ENCODE assay signal across 15 mouse cellular contexts in genomic region chr19:26068553-26068952, GRCm38 (mm10).
"Had no signal": no experiment of that assay in that cellular context is flagged by ENCODE, and none has a peak within 500 bp of the region (broad histone marks: within the 10 kb centered on the region; RNA-seq: fewer than 3 reads in every experiment).

No protein-coding gene starts in this region.

- ATAC-seq: liver, postnatal 0 days; lung, postnatal 0 days had no signal

- H3K4me1 ChIP-seq: limb, embryonic 15.5 days had no signal

- H3K27ac ChIP-seq: limb, embryonic 12.5 days; limb, embryonic 15.5 days; liver, embryonic 14.5 days; macrophage had no signal

- H3K27me3 ChIP-seq: limb, embryonic 15.5 days had no signal

- DNase-seq: kidney, adult 18-20 months; kidney, adult 9 months; kidney, postnatal 14 days; kidney, postnatal 4 days; left cerebral cortex, postnatal 4 days; liver, postnatal 0 days; lung, embryonic 14.5 days; thymus, adult 18-20 months; thymus, postnatal 36 days had no signal

- H3K9me3 ChIP-seq: limb, embryonic 12.5 days; limb, embryonic 15.5 days had no signal

- H3K4me2 ChIP-seq: limb, embryonic 12.5 days; limb, embryonic 15.5 days; liver, embryonic 11.5 days; lung, embryonic 14.5 days had no signal

- H3K4me3 ChIP-seq: limb, embryonic 12.5 days; limb, embryonic 15.5 days had no signal

- H3K36me3 ChIP-seq: limb, embryonic 12.5 days; limb, embryonic 15.5 days had no signal

- H3K9ac ChIP-seq: limb, embryonic 12.5 days; limb, embryonic 15.5 days; liver, embryonic 14.5 days; liver, postnatal 0 days; lung, embryonic 14.5 days had no signal
